Mouse (Mus musculus) mature B cell (primary cell): ENCODE results near the gene Plekhd1.

ENCODE experiments used
- in situ Hi-C: fragments of 300-500 bp; cut with MboI; formaldehyde crosslinking; loops from 2 replicates; pipeline ENCODE4 v1.14.3; 2019

Plekhd1 gene

DNA sequence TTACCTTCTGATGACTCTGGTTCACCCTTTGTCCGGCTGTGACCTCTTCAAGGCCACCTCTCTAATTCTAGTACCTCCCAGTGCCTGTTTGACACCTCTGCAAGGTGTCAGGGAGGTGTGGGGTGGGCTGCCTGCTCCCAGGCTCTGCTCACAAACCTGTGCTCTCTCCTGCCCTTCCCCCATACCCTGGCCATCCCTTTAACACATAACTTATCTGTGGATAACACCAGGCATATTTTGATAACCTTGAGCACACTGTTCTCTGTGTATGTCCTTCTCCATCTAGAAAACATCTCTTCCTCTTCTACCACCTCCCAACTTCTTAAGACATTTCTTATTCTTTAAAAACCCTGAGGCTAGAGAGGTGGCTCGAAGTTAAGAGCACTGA lies 6.7 kb downstream of the Plekhd1 start:
- in situ Hi-C loops = no loop called here

GRCm38 (mm10) chr12:80701332-80701731 lies 8.9 kb downstream of the Plekhd1 start:
- in situ Hi-C loops = no loop called here

- in situ Hi-C loops = no loop called here
These were observed 14.0 kb downstream of the Plekhd1 start for GRCm38 (mm10) chr12:80706208-80706914.

DNA sequence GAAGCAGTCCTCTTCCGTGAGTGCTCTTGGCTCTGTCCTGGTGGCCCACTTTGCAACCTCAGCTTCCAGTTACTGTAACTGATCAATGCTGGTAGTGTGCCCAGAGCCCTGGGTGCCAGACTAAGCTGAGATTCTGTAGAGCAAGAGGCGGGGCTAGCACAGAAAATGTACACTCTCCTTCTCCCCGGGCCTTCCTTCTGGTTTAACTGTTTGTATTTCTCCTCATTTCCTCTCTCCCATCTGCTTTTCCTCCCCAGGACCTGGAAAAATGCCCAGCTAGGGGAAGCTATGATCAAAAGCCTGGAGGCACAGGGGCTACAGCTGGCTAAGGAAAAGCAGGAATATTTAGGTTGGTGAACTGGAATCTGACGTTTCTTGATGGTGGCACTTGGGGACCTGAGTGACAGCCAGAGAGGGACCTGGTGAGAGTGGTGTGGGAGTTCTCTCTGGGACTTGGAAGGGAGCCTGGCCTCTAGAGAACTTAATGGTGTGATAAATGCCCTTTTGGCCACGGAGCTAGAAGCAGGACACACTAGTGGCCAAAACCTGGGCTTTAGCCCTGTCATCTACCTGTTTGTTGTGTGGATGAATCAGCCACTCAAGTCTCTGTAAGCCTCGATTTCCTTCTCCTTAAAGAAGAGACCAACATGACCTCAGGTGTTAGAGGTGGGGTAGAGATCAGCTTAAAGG lies 14.7 kb downstream of the Plekhd1 start:
- in situ Hi-C loops = no loop called here

- in situ Hi-C loops = no loop called here
These were observed 23.5 kb downstream of the Plekhd1 start for GRCm38 (mm10) chr12:80715915-80716314.

- in situ Hi-C loops = no loop called here
These were observed 26.8 kb downstream of the Plekhd1 start for GRCm38 (mm10) chr12:80719141-80719540.

DNA sequence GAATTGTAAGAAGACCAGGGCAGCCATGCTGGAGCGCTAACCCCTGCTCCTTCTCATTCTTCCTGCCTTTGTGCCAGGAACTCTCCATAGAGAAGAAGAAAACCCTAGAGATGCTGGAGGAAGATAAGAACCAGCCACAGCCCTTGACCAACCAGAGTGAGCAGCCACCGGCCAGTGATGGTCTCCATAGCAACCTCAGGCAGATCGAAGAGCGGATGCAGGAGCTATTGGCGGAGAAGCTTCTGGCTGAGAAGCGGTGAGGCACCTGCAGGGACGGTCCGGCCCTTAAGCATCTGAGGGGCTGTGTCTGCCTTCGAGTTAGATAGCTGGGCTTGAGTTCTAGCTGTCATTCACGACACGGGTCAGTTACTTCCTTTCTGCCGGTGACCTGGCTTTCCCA lies 28.1 kb downstream of the Plekhd1 start:
- in situ Hi-C loops = no loop called here

DNA sequence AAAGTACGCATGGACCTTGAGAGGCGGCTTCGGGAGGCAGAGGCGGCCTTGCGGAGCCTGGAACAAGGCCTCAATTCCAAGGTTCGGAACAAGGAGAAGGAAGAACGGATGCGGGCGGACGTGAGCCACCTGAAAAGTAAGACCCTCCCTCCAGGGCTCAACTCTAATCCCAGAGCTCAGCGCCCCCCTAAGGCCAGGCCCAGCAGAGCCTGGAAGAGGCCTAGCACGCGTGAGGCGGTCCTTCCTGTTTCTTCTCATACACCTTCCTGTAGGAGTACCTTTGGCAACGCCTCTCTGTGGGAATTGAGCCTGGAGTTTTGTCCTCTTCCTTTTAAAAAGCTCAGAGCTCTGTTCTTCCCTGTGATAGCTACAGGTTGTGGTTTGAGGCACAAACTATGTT lies 29.1 kb downstream of the Plekhd1 start:
- in situ Hi-C loops = no loop called here

DNA sequence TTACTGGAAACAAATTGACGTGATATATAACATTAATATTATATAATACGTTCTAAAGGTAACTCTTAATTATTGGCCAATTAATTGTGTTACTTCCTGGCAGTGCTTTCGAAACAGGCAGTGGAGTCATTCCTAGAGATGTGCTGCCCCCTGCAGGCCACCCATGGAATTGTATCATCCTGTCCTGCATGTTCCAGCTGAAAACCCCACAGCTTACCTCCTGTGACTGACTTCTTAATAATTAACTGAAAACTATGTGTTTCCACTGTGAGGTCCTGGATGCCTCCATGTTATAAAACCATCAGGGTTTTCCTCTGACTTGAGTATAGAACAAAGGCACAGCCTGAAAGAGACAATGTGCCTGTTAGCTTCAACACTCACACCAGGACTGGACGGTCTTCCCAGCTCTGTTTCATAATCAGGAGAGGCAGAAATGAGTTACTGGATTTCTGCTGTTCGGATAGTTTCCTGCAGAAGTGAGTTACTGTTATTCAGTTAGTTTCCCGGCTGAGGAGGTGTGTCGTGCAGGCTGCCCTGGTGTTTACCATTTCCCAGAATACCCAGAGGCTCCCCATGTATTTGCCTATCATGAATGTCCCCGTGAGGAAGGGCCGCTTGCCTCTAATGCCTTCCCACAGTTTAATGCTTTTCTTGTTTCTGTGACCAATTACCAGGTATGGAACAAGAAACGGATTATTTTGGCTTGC lies 32.6 kb downstream of the Plekhd1 start:
- in situ Hi-C loops = no loop called here

GRCm38 (mm10) chr12:80728207-80728606 lies 35.8 kb downstream of the Plekhd1 start:
- in situ Hi-C loops = no loop called here

DNA sequence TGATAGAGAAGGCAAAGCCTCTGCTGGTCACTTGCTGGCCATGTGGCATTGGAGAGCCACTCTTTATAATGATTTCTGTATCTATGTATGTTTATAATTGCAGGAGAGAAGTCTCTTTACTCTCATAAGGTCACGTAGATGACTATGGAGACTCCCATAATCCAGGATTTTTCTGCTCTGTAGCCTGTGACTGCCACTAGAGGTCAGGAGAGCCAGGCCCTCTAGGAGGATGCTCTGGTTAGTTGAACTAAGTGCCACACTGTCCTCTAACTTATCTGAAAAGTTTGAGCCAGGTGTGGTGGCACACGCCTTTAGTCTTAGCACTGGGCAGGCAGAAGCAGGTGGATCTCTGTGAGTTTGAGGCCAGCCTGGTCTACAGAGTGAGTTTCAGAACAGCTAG lies 36.4 kb downstream of the Plekhd1 start:
- in situ Hi-C loops = no loop called here

GRCm38 (mm10) chr12:80729758-80730530 lies 37.6 kb downstream of the Plekhd1 start:
- in situ Hi-C loops = no loop called here

GRCm38 (mm10) chr12:80730567-80730966 lies 38.2 kb downstream of the Plekhd1 start:
- in situ Hi-C loops = no loop called here

DNA sequence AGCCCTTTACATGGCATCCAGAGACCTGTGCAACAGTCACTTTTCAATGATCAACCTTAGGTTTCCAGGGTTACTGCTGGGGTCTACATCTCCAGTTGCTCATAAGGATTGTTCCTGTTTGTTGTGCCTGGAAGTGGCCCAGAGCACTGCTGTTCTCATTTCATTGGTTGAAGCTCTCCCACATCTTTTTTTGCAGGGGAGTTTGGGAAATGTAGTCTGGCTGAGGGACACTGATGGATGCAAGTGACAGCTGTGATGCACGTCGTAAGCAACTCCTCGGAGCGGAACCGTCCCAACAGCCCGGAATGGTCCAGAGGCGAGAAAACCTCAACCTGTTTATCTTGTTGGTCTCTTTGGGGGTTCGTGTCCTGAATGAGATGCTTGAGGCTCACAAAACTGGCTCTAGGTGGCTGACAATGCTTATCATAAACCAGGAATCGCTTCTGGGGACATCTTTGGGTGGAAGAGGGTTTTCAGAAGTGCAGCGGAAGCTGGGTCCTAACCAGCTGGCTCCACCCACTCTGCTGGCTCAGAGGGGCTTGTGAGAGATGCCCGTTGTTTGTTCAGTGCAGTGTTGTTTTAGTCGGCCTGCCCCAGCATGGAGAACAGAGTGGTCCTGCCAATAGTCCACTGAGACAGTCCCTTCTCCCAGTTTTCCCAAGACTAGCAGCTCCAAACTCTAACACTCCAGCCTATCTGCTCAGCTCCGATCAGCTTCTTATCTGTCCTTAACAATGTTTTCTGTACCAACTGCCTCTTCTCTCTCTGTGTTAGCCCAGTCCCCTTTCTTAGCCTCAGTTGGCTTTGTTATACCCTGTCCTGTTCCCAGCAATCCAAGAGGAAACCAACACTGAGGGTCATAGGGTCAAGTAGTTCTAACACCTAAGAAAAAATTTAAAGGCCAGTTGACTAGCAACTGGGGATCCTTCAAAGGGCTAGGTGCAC lies 42.4 kb downstream of the Plekhd1 start:
- in situ Hi-C loops = no loop called here

- in situ Hi-C loops = no loop called here
These were observed 44.3 kb downstream of the Plekhd1 start for GRCm38 (mm10) chr12:80736464-80737282.

DNA sequence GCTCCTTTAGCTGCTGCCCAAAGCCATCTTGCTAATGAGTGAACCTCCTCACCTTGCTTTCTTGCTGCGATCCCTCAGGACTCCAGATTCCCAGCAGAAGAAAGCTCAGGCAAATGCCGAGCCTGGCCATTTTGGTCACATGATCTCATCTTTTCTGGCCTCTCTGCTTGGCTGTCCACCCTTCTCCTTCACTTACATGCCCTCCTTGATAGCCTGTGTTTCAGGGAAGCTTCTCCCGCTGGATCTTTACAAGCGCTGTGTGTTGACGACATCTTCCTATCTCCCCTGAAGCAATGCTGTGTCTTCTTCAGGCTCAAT lies 44.9 kb downstream of the Plekhd1 start:
- in situ Hi-C loops = no loop called here

- in situ Hi-C loops = no loop called here
These were observed 47.1 kb downstream of the Plekhd1 start for GRCm38 (mm10) chr12:80739482-80739881.

- in situ Hi-C loops = no loop called here
These were observed 52.2 kb downstream of the Plekhd1 start for GRCm38 (mm10) chr12:80744614-80745013.

DNA sequence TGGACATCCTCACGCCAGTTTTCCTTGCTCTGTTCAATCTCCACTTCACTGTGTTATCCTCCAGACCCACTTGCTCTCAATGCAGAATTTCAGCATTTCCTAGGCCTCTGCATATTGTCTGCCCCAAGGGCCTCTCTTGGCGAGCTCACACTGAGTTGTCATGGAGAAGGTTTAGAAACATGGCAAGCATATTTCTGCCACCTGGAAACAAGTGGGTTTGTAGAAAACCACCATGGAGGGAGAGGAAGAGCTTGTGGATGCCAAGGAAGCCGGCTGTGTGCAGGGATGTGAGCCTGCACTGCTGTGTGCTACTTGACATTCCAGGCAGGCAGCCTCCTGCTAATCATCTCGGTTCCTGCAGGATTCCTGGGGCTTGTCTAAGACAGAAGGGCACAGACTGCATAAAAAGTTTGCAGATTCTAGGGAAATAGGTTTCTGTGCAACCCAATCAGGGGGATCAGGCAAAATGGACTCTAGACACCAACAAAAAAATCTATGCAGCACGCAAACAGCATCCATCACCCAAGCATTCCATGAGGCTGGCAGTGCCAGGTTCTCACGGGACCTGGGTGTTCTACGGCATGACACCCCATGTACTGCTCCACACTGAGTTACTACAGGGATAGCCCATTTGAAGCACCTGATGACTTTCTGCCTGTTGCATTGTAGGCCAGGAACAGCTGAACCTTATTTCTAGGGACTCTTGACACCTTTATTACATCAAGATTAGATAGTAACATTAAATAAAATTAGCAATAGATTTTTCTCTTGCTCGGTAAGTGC lies 53.8 kb downstream of the Plekhd1 start:
- in situ Hi-C loops = no loop called here

- in situ Hi-C loops = no loop called here
These were observed 59.2 kb downstream of the Plekhd1 start for GRCm38 (mm10) chr12:80751556-80751955.
